Mouse (Mus musculus): ENCODE results near the gene Scn8a.

GRCm38 (mm10) chr15:101077813-101078730, 208.4 kb downstream of the Scn8a start, which contains the start of gene Fignl2:
- no peak for TF ChIP-seq CTCF (conservative IDR thresholded peaks at IDR 0.05; ENCODE audit: low read length)
- TF ChIP-seq POU5F1 (IDR thresholded peaks at IDR 0.05; ENCODE audit: borderline replicate concordance, low read length) = no peak
- no peak for TF ChIP-seq NANOG (IDR thresholded peaks at IDR 0.05; ENCODE audit: borderline replicate concordance, low read length)
